Mouse (Mus musculus) testis, adult 2 months (tissue): ENCODE measurements around the gene Cenpu.

Experiments used
- CTCF ChIP-seq: fragments of 200-500 bp; IDR thresholded peaks from 2 replicates; pipeline ENCODE4 v1.5.1; 2012; ENCODE audit warnings: low read depth, mild to moderate bottlenecking, inconsistent platforms, low read length, moderate library complexity; ENCODE audit not compliant: control insufficient read depth, insufficient read depth, insufficient replicate concordance
- POLR2A ChIP-seq: fragments of 200-500 bp; IDR thresholded peaks from 2 replicates; pipeline ENCODE4 v1.6.1; 2012; ENCODE audit warnings: low read depth, mild to moderate bottlenecking, inconsistent platforms, low read length, moderate library complexity; ENCODE audit not compliant: control insufficient read depth

GRCm38 (mm10) chr8:46562333-46562732, 10.5 kb downstream of the Cenpu start:
- no peak for TF ChIP-seq CTCF
- no peak for TF ChIP-seq POLR2A
